Mouse (Mus musculus) T-helper 1 cell (primary cell): ENCODE data around the gene Mbd5.

Source experiments
- in situ Hi-C: fragments of 300-600 bp; cut with MboI, MseI; formaldehyde crosslinking; loops from one replicate; pipeline ENCODE4 v1.15.1; 2025; ENCODE audit warnings: high pct_unique_total_duplicates

Gene Mbd5

GRCm38 (mm10) chr2:49335267-49335666 is 386.0 kb downstream of the Mbd5 start:
- in situ Hi-C loops: no loop called here

- in situ Hi-C loops: no loop called here
Measured at GRCm38 (mm10) chr2:49344287-49344686, 395.0 kb downstream of the Mbd5 start.

GRCm38 (mm10) chr2:49345786-49346185 is 396.5 kb downstream of the Mbd5 start:
- in situ Hi-C loops: no loop called here

GRCm38 (mm10) chr2:49349813-49350212 is 400.5 kb downstream of the Mbd5 start:
- in situ Hi-C loops: no loop called here

GRCm38 (mm10) chr2:49350852-49351251 is 401.5 kb downstream of the Mbd5 start:
- in situ Hi-C loops: no loop called here

GRCm38 (mm10) chr2:49354066-49354465 is 404.8 kb downstream of the Mbd5 start:
- in situ Hi-C loops: no loop called here

- in situ Hi-C loops: loop anchor here (5.0 kb wide), 1 partner anchor 366 kb away; no protein-coding TSS in a partner anchor
Measured at GRCm38 (mm10) chr2:49355867-49356266, 406.6 kb downstream of the Mbd5 start.

GRCm38 (mm10) chr2:49358128-49358814 is 409.0 kb downstream of the Mbd5 start:
- in situ Hi-C loops: loop anchor here (5.0 kb wide), 1 partner anchor 364 kb away; no protein-coding TSS in a partner anchor

- in situ Hi-C loops: loop anchor here (5.0 kb wide), 1 partner anchor 363 kb away; no protein-coding TSS in a partner anchor
Measured at GRCm38 (mm10) chr2:49358839-49359520, 409.7 kb downstream of the Mbd5 start.

- in situ Hi-C loops: loop anchor here (5.0 kb wide), 1 partner anchor 363 kb away; no protein-coding TSS in a partner anchor
Measured at GRCm38 (mm10) chr2:49359706-49360105, 410.4 kb downstream of the Mbd5 start.

- in situ Hi-C loops: no loop called here
Measured at GRCm38 (mm10) chr2:49364546-49364945, 415.2 kb downstream of the Mbd5 start.

- in situ Hi-C loops: no loop called here
Measured at GRCm38 (mm10) chr2:49366878-49367545, 417.7 kb downstream of the Mbd5 start.

- in situ Hi-C loops: no loop called here
Measured at GRCm38 (mm10) chr2:49367546-49367917, 418.2 kb downstream of the Mbd5 start.

- in situ Hi-C loops: no loop called here
Measured at GRCm38 (mm10) chr2:49371632-49372031, 422.3 kb downstream of the Mbd5 start.

- in situ Hi-C loops: no loop called here
Measured at GRCm38 (mm10) chr2:49372586-49372985, 423.3 kb downstream of the Mbd5 start.
